Mouse (Mus musculus) right cerebral cortex, postnatal 36 days (tissue): ENCODE measurements around the gene Zfp599.

Experiments used
- DNase-seq, 2 experiments: peaks; one replicate each; pipeline ENCODE4 v3.0.0; 2022; ENCODE audit warnings: low spot score in 2 of 2, mixed read lengths in 1 of 2

Gene Zfp599

DNA sequence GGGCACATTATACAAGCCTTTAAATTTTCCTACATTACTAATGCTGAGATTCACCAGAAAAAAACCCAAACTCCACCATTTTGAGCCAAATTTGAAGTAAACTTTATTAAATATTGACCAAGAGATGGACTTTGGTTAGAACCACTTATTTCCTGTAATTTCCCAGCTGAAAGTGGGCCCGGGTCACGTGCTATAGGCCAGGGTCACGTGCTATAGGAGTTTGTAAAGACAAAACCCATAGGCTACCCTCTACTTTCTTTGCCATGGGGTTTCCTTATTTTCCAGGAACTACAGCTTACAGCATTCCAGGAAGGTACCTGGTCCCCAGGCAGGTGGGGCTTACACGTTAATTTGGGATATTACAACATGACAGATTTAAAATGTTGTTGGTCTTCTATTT, 35.6 kb downstream of the Zfp599 start:
- no peak for DNase-seq

DNA sequence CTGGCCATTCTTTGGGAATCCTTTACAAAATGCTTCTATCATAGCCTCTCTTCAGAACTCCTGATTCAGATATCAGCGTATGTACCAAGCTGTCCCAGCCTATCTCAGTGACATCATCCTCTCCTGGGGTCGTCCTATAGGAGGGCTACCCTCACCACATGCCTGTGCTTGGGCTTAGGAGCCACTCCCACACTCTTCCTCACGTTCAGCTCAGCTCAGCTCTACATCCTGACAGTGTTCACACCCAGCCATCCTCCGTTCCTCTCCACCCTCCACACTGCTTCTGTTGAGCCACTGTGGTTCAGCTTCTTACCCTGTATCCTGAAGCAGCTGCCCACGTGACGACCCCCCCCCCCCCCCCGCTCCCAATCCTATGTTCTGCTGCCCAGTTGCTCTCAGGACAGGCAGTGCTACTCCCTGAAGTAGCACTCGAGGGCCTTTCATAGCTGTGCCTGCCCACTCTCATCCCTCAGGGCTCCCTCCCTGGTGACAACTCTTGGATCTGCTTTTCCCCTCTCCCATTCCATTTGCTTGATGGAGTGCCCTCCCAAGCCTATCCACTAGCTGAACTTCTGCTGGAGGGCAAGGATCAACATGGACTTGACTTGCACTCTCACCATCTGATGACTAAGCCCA, 41.7 kb downstream of the Zfp599 start:
- DNase-seq: no peak

DNA sequence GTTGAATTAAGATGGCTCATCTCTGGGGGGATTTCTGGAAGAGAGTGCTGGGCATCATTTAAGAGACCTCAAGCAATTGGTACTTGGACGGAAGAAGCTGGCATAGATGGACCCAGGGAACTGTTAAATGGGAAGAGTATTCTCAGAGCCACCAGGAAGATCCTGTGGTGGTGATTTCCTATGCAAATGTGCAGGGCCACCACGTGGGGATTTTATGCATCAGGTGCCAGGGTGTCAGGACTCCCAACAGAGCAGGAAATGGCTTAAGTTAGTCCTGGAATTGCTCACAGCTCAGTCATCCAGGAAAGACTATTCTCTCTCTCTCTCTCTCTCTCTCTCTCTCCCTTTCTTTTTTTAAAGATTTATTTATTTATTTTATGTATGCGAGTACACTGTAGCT, 43.0 kb downstream of the Zfp599 start:
- no peak for DNase-seq

DNA sequence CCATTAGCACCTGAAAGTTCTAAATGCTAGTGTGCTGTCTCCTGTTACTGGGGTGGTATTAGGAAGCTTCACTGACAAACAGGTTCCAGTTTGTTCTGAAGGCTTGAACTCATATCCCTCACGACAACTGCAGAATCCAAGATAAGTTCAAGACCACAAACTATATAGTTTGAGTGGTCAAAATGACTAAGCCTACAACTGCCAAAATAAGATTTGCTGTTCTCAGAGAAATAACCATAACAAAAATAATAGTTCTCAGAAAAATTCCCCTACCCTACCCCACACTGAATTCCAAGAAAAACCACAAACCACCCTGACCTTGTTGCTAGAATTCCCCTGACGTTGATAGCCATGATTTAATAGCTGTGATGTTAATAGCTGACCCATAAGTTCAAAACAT, 45.1 kb downstream of the Zfp599 start:
- no peak for DNase-seq

DNA sequence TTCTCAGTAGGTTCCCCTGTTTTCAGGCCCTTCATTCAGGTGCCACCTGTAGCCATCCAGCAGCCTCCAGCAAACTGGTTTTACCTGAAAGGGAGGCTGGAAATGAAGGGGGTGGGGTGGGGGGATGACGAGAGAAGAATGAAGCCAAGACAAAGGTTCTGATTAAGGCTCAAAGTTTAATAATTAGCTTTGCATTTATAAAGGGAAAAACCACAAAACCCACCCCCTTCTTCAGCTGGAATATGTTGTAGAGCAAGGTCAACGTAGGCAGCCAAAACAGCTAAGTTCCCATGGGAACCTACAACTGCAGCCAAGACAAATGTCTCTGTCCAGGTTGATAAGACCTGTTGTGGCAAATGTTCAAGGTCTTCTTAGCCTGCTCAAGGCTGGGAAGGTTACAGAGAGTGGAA, 45.9 kb downstream of the Zfp599 start:
- no peak for DNase-seq
